Mouse (Mus musculus) adrenal gland, postnatal 14 days (tissue): ENCODE measurements around the gene Bend3. TPM values are rescaled to one million over a fixed set of nuclear protein-coding genes. Genes with fewer than 3 reads are reported as not detected.

Experiments used
- DNase-seq: peaks from one replicate; pipeline ENCODE4 v3.0.0; 2021; ENCODE audit warnings: mixed read lengths
- total RNA-seq: library from RNA; stranded (reverse); gene quantifications from 2 replicates; pipeline ENCODE4 v1.2.3, GENCODE M21; 2021

Gene Bend3
- total RNA-seq, 1 experiment from 2014 or later: 7.0 TPM

GRCm38 (mm10) chr10:43534382-43534781 is 55.8 kb downstream of the Bend3 start:
- no peak for DNase-seq

- no peak for DNase-seq
Observed at GRCm38 (mm10) chr10:43537652-43538051, 59.0 kb downstream of the Bend3 start.

- DNase-seq: no peak
Observed at GRCm38 (mm10) chr10:43538831-43539230, 60.2 kb downstream of the Bend3 start.

GRCm38 (mm10) chr10:43539746-43540310 is 61.2 kb downstream of the Bend3 start:
- DNase-seq: no peak

GRCm38 (mm10) chr10:43540442-43541152 is 62.0 kb downstream of the Bend3 start, which contains the start of gene 1700021F05Rik:
Gene 1700021F05Rik, minus strand, starts transcription at chr10:43540994.
- peak; percentile 98 for DNase-seq

- DNase-seq: no peak
Observed at GRCm38 (mm10) chr10:43541153-43541544, 62.5 kb downstream of the Bend3 start.

- no peak for DNase-seq
Observed at GRCm38 (mm10) chr10:43549411-43549810, 70.8 kb downstream of the Bend3 start.

- no peak for DNase-seq
Observed at GRCm38 (mm10) chr10:43550923-43551322, 72.3 kb downstream of the Bend3 start.

- DNase-seq: no peak
Observed at GRCm38 (mm10) chr10:43551388-43551787, 72.8 kb downstream of the Bend3 start.

GRCm38 (mm10) chr10:43557630-43558165 is 79.1 kb downstream of the Bend3 start:
- DNase-seq: no peak

- DNase-seq: no peak
Observed at GRCm38 (mm10) chr10:43559313-43559712, 80.7 kb downstream of the Bend3 start.

- DNase-seq: no peak
Observed at GRCm38 (mm10) chr10:43560765-43561164, 82.1 kb downstream of the Bend3 start.

- no peak for DNase-seq
Observed at GRCm38 (mm10) chr10:43561311-43561710, 82.7 kb downstream of the Bend3 start.

Other genes with a start within 250 kb of the Bend3 start
- 19.7 and 21.9 TPM in 2 replicates for gene Gm9803, start 45.3 kb downstream of the Bend3 start, total RNA-seq
- gene 1700021F05Rik, start 62.2 kb downstream of the Bend3 start, total RNA-seq: 94.0 and 99.4 TPM in 2 replicates
- 67.5 and 81.0 TPM in 2 replicates for gene Cd24a, start 99.5 kb downstream of the Bend3 start, total RNA-seq